Comparison of ENCODE assay signal across 29 mouse cellular contexts in genomic region chr7:91548796-91549195, GRCm38 (mm10).
DNase-seq lines count a peak whose midpoint lies in the region; ATAC-seq lines count a peak whose summit lies in the region.
"Had no signal": no experiment of that assay in that cellular context is flagged by ENCODE, and none has a peak within 500 bp of the region (broad histone marks: within the 10 kb centered on the region; RNA-seq: fewer than 3 reads in every experiment).

No protein-coding gene starts in this region.

- no peak overlapping the region for H3K9ac ChIP-seq in hindbrain, embryonic 16.5 days (ENCODE audit: low read depth, low read length)
- H3K9ac ChIP-seq: embryonic facial prominence, embryonic 13.5 days; forebrain, embryonic 12.5 days; limb, embryonic 15.5 days; midbrain, embryonic 13.5 days had no signal

- H3K4me3 ChIP-seq in megakaryocyte, embryonic 14.5 days (replicated peaks): peak overlapping the region; percentile 81
- H3K4me3 ChIP-seq in hindbrain, embryonic 16.5 days (ENCODE audit: low read length): no peak overlapping the region
- H3K4me3 ChIP-seq in hindbrain, embryonic 10.5 days: no peak overlapping the region
- H3K4me3 ChIP-seq: embryonic facial prominence, embryonic 13.5 days; erythroblast, embryonic 14.5 days; forebrain, embryonic 12.5 days; left cerebral cortex, adult 2 months; limb, embryonic 15.5 days; midbrain, embryonic 13.5 days had no signal

- no peak overlapping the region for H3K4me2 ChIP-seq in hindbrain, embryonic 16.5 days (ENCODE audit: low read length)
- H3K4me2 ChIP-seq: embryonic facial prominence, embryonic 13.5 days; forebrain, embryonic 12.5 days; heart, embryonic 11.5 days; limb, embryonic 15.5 days; midbrain, embryonic 13.5 days had no signal

- no peaks in the 10 kb centered on the region for H3K27me3 ChIP-seq in megakaryocyte, embryonic 14.5 days (replicated peaks)
- no peaks in the 10 kb centered on the region for H3K27me3 ChIP-seq in hindbrain, embryonic 16.5 days (replicated peaks; ENCODE audit: control insufficient read depth, insufficient read depth, low read length)
- peaks cover 4% of the 10 kb centered on the region; the same call in 1 of the 2 replicates for H3K27me3 ChIP-seq in hindbrain, embryonic 10.5 days (ENCODE audit: insufficient read depth, poor library complexity, severe bottlenecking)
- H3K27me3 ChIP-seq: CH12.LX; embryonic facial prominence, embryonic 13.5 days; forebrain, embryonic 12.5 days; limb, embryonic 15.5 days; midbrain, embryonic 13.5 days had no signal

- H3K27ac ChIP-seq in hindbrain, embryonic 16.5 days (ENCODE audit: low read depth, low read length): no peak overlapping the region
- H3K27ac ChIP-seq in hindbrain, embryonic 10.5 days: no peak overlapping the region
- H3K27ac ChIP-seq: embryonic facial prominence, embryonic 13.5 days; forebrain, embryonic 12.5 days; left cerebral cortex, adult 2 months; limb, embryonic 15.5 days; macrophage; midbrain, embryonic 13.5 days had no signal

- H3K9me3 ChIP-seq in megakaryocyte, embryonic 14.5 days: no peaks in the 10 kb centered on the region
- H3K9me3 ChIP-seq in hindbrain, embryonic 16.5 days (ENCODE audit: control insufficient read depth, low read length): no peaks in the 10 kb centered on the region
- no peaks in the 10 kb centered on the region for H3K9me3 ChIP-seq in hindbrain, embryonic 10.5 days
- H3K9me3 ChIP-seq: embryonic facial prominence, embryonic 13.5 days; forebrain, embryonic 12.5 days; G1E; limb, embryonic 15.5 days; midbrain, embryonic 13.5 days had no signal

- H3K4me1 ChIP-seq in megakaryocyte, embryonic 14.5 days: peaks cover 74% of the 10 kb centered on the region
- no peaks in the 10 kb centered on the region for H3K4me1 ChIP-seq in hindbrain, embryonic 16.5 days (ENCODE audit: control insufficient read depth, insufficient read depth, low read depth, low read length)
- H3K4me1 ChIP-seq in hindbrain, embryonic 10.5 days (replicated peaks): no peaks in the 10 kb centered on the region
- H3K4me1 ChIP-seq: embryonic facial prominence, embryonic 13.5 days; forebrain, embryonic 12.5 days; limb, embryonic 15.5 days; midbrain, embryonic 13.5 days had no signal

- H3K36me3 ChIP-seq in megakaryocyte, embryonic 14.5 days (replicated peaks; ENCODE audit: low read length): peaks cover 5% of the 10 kb centered on the region
- H3K36me3 ChIP-seq in hindbrain, embryonic 16.5 days (ENCODE audit: control insufficient read depth, insufficient read depth, low read length): no peaks in the 10 kb centered on the region
- no peaks in the 10 kb centered on the region for H3K36me3 ChIP-seq in hindbrain, embryonic 10.5 days
- H3K36me3 ChIP-seq: embryonic facial prominence, embryonic 13.5 days; forebrain, embryonic 12.5 days; G1E; limb, embryonic 15.5 days; midbrain, embryonic 13.5 days had no signal

- no peak for ATAC-seq in megakaryocyte, adult 5-6 weeks (ENCODE audit: poor library complexity, severe bottlenecking)
- ATAC-seq in hematopoietic stem cell, adult 5-6 weeks (replicated peaks in 1 of 2; ENCODE audit: insufficient read depth in 1 of 2, low FRiP score in 2 of 2, low TSS enrichment in 1 of 2, low read depth in 1 of 2, poor library complexity in 2 of 2, severe bottlenecking in 2 of 2): peak; percentile 65 to 68
- ATAC-seq in CD4-positive, CD25-positive, alpha-beta regulatory T cell, adult 4 months: no peak
- no peak for ATAC-seq in hindbrain, embryonic 16.5 days
- ATAC-seq: lung, postnatal 0 days; midbrain, embryonic 13.5 days; Patski had no signal

- peak; percentile 41 to 72 for DNase-seq in adrenal gland, adult (ENCODE audit: inconsistent age in 2 of 2, low spot score in 1 of 2)
- no peak for DNase-seq in adrenal gland, postnatal 4 days (ENCODE audit: low spot score in 2 of 2)
- DNase-seq in hindbrain, embryonic 10.5 days (ENCODE audit: low spot score): no peak
- DNase-seq: cerebellum, adult 2 months; cerebellum, postnatal 25 days; embryo, embryonic 11 days; gastrocnemius, postnatal 10 days; heart, adult 11 months; kidney, adult 11 months; kidney, postnatal 4 days; left cerebral cortex, postnatal 4 days; right cerebral cortex, postnatal 14 days had no signal

- 94% methylated on average over 1 of the region's 1 CpGs for WGBS in hindbrain, embryonic 16.5 days
- WGBS in hindbrain, embryonic 10.5 days: 73% methylated on average over 1 of the region's 1 CpGs

Comparison
In these comparisons a context has a peak if more than half of its experiments do, and no peak if none do; other contexts are left out.
1. DNase-seq: peak in adrenal gland, adult (2 of 2); none in adrenal gland, postnatal 4 days (0 of 2) and hindbrain, embryonic 10.5 days (single experiment).
2. ATAC-seq: peak in hematopoietic stem cell, adult 5-6 weeks (2 of 2); none in megakaryocyte, adult 5-6 weeks (single experiment), CD4-positive, CD25-positive, alpha-beta regulatory T cell, adult 4 months (single experiment) and hindbrain, embryonic 16.5 days (single experiment).